Mouse (Mus musculus) layer of hippocampus, adult 2 months (tissue): ENCODE results near the gene Slc1a3. TPM values are rescaled to one million over a fixed set of nuclear protein-coding genes. Genes with fewer than 3 reads are reported as not detected.

Source experiments
- DNase-seq, 2 experiments: peaks; one replicate each; pipeline ENCODE4 v3.0.0; 2022; ENCODE audit warnings: low spot score in 2 of 2
- H3K27ac ChIP-seq: fragments of 200-600 bp; 2 replicates; pipeline ENCODE4 v1.8.1; 2022
- H3K4me3 ChIP-seq: fragments of 200-600 bp; 2 replicates; pipeline ENCODE4 v1.8.1; 2022; ENCODE audit warnings: mild to moderate bottlenecking
- CTCF ChIP-seq: fragments of 200-600 bp; conservative IDR thresholded peaks from 2 replicates; pipeline ENCODE4 v1.8.1; 2022; ENCODE audit warnings: antibody characterized with exemption, mild to moderate bottlenecking, moderate library complexity
- total RNA-seq, 2 experiments: library from RNA; stranded (reverse); gene quantifications; 2 replicates each; pipeline ENCODE4 v1.2.3; 2021

The Slc1a3 gene
- total RNA-seq, 2 experiments from 2014 or later: 388 to 405 TPM

DNA sequence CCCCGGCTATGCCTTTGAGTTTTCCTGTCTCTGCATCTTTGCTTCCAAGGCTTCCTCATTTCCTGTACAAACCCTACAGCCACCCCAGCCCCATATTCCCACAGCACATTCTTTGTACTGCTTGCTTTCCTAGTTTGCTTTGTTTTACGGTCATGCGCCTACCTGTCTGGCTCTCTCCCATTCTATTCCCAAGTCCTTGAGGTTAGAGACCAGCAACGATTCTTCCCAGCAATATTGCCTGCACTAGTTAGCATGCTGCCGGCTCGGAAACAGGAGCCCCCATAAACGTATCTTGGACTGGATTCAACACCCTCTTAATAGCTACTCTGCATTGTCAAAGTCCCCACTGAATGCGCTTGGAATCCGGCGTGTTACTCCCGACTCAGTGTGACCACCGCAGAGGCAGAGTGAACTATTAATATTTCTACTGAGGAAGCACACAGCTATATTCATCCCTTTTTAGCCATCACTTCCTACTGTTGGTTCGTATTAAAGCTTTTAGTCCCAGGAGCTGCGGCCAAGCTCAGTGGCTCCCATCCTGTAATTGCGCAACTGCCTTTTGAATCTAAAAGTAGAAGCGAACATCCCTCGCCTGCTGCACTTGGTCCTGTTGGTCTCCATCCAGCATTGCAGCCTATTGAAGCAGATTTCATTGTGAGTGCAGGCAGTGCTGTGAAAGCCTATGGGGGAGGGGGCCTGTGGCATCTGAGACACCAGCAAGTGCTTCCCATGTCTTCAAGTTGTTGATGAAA is 47.0 kb downstream of the Slc1a3 start:
- peak; percentile 64 for TF ChIP-seq CTCF

DNA sequence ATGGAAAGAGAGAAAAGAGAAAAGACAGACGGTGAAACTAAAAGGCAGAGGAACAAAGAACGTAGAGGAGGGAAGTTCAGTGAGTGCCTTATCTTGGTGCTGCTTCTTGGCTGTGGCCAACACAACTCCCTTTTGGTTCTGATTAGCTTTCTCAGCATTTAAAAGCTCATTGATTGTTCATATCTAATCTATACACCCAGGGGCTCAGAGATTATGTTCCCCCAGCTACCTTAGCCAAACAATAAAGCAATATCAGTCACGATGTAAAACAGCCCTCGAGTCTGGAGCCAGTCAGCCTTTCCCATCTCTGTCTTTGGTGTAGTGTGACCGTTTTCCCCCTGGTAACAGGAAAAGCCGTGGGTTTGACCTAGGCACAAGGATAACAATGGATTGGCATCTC is 48.7 kb downstream of the Slc1a3 start:
- H3K4me3 ChIP-seq: no peak overlapping the region
- DNase-seq: no peak
- no peak for TF ChIP-seq CTCF
- peak overlapping the region; percentile 85 for H3K27ac ChIP-seq

More for the DNA sequence above, 47.0 kb downstream of the Slc1a3 start:
- Histone ChIP-seq H3K27ac (peak overlapping the region; percentile 85), H3K4me3 (peak overlapping the region; percentile 37)
- peak; percentile 68 to 78 for DNase-seq

DNA sequence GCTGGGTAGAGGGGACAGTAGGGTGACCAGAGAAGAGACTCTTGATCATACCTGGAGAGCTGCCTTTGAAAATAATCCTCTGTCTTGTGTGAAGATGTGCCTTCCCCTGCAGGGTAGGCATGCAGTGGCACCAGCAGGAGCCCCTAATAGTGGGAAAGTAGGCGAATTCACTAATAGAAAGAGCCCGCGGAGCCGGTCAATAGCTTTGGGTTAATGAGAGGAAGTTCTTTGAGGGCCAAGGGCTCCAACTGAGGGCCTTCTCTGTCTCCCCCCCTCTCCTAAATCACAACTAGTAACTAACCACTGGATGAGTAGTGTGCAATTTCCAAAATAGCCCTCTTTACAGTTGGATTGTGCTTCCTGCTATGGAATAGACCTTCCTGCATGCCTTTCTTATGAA is 50.6 kb downstream of the Slc1a3 start:
- no peak overlapping the region for H3K4me3 ChIP-seq
- H3K27ac ChIP-seq: peak overlapping the region; percentile 85
- TF ChIP-seq CTCF: no peak
- DNase-seq: no peak

DNA sequence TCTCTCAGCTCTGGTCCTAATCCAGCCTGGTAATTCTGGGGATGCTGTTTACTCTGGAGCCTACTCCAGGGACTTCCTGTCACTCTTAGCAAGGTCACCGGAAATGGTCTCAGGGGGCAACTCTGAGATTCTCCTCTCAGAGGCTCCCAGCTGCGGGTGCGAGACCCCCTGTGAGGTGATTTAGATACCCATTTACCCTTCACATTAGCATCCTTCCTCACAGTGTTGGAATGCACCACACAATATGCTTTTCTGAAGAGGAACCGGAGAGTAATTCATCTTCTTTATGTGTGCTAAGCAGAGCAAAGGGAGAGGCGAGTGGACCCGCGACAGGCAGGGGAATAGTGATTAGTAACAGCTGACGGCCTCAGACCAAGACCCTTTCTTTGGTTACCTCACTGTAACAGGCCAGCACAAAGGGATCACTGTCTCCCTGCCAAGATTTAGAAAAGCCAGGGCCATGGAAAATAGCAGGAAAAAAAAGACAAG is 51.0 kb downstream of the Slc1a3 start:
- DNase-seq: peak; percentile 28 to 47

DNA sequence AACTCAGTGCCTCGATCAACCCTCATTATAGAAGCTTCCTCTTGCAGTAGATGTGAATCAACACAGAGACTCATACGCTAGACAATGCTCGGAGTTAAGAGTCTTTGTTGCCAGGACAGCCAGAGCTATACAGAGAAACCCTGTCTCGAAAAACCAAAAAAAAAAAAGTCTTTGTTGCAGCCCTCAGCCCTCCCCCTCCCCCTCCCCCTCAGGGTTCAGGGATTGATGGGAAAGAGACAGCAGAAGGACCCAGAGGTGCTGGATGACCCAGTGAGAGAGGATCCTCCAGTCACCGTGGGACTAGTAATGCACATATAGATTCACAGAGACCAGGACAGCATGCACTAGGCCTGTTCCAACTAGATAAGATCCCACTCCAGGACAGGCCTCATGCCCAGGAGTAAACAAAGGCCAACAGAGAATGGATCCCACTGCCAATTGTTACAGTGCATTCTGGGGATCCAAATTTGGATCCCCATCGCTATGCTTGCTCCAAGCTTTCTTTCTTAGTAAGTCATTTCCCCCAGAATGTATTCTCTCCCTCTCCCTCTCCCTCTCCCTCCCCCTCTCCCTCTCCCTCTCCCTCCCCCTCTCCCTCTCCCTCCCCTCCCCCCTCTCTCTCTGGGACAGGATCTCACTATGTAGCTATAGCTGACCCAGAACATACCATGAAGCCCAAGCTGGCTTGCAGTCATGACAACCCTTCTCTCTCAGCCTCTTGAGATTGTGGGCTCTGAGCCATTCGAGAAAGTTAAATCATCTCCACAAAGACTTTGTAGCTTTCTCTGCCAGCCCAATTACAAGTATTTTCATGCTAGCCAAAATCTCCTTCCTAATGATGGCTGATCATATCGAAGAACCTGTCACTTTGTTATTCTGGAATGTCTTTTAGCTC is 52.2 kb downstream of the Slc1a3 start:
- DNase-seq: no peak
- Histone ChIP-seq H3K4me3 (no peak overlapping the region), H3K27ac (peak overlapping the region; percentile 85)
- no peak for TF ChIP-seq CTCF

More for the DNA sequence above, 51.0 kb downstream of the Slc1a3 start:
- TF ChIP-seq CTCF: no peak
- no peak overlapping the region for H3K4me3 ChIP-seq
- H3K27ac ChIP-seq: peak overlapping the region; percentile 85

DNA sequence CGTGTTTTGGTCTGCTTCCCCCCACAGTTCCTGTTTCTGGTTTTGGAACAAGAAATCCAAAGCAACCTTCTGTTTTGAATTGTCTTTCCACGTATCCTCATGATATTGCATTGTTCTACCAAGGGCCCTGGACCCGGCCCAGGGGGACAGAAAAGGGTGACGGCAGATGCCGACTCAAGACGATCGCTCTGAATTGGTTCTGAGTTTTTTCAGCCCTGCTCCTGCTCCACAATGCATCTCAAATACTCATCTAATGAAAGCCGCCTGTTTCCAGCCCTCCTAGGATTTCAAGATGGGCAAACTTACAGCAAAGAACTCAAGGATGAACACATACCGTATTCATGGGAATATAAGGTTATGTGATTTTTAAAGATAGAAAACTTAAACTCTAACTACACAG is 55.3 kb downstream of the Slc1a3 start:
- H3K27ac ChIP-seq: peak overlapping the region; percentile 21; the same call in 1 of the 2 replicates
- TF ChIP-seq CTCF: no peak
- no peak for DNase-seq
- no peak overlapping the region for H3K4me3 ChIP-seq

DNA sequence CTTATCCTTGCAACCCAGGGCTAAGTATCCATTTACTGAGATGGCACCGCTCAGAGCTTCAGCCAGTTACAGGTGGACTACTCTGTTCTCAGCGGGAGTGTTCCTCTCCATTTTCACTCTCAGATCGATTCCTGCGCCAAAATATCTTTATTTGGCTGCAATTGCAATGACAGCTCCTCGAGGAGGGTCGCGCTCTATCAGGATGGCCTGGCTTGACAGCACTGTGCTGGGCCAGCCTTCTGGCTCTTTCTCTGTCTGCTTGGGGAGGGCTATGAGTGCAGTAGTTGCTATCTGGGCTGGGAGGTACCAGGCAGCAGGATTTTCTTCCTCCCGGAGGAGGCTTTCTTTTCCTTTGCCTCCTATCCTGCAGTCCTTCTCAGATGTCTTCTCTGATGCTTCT is 57.9 kb downstream of the Slc1a3 start:
- Histone ChIP-seq H3K4me3 (no peak overlapping the region), H3K27ac (0 out of 2 replicates have a peak overlapping the region, but pooled peaks have one; percentile 2)
- no peak for TF ChIP-seq CTCF
- no peak for DNase-seq

DNA sequence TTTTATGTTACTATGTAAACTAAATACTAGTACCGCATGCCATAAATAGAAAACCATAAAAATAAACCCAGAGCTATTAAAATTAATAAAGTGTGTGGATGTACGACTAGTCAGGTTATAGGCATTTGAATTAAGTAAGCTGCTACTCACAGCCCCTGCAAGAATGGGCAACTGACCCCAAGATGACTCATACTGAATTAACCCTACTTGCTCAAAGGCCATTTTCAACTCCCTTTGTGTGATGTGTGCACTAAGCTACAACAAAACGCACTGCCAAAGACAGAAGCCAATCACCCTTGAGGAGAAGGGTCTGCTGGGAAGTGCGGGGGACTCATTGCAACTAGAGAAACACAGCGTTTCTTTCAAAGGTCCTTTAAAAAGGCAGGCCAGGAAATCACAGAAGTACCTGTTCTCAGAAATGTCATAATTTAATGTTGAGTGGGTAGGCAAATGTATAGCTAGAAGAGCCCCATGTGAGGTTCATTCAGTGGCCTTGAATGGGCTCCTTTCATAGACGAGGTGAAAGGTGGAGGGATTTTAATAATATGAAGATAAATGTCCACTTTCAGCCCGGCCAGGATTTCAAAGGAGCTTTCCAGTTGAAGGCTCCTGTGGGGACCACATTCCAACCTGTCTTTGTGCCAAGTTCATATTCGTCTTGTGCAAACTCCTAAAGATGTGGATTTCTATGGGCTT is 66.4 kb downstream of the Slc1a3 start:
- no peak for DNase-seq
- TF ChIP-seq CTCF: no peak
- H3K4me3 ChIP-seq: no peak overlapping the region
- H3K27ac ChIP-seq: no peak overlapping the region

DNA sequence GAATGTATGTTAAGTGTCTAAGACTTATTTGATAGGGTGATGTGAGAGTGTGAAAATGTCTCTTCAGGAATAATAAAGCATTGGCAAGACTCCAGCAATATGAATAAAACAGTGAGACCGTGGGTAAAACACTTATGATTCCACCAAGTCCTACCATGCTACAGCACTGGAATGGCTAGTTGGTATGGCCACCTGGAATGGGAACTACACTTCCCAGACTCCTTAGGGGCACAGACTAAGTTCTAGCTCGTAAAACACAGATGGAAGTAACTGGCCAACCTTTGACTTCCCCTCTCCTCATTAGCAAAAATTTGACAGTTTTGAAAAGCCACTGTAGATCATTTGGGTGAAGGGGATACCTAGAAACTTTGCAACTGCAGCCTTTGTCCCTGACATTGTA is 70.7 kb downstream of the Slc1a3 start:
- no peak overlapping the region for H3K4me3 ChIP-seq
- DNase-seq: no peak
- no peak for TF ChIP-seq CTCF
- H3K27ac ChIP-seq: no peak overlapping the region

DNA sequence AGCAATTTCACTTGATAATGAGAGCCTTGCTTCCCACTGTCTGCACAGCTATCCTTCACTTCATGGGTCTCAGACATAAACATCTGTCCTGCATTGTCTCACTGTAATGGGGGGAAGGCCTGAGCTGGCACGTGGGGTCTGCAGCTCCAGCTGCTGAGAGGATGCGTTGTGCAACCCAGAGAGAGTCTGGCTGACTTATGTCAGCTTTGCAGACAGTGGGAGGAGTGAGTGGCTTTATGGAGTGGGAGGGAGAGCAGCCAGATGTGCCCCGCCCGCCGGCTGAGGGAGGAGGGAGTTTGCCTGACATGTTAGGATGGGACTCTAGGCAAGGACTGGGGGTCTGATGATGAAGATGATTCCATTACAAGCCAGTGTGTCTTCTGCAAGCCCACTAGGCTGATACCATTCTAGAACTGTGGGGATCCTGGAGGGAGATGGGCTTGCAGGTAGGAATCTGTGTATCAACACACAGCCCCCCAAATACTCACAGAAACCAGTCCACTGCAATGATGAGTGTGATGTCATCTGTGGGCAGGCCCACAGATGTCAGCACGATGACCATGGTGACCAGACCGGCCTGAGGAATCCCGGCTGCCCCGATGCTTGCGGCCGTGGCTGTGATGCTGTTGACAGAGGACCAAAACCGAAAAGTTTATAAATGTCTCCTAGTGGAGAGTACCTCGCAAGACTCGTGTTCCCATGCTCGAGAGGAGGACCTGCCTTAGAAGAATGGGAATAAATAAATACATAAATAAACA is 71.8 kb downstream of the Slc1a3 start:
- no peak overlapping the region for H3K4me3 ChIP-seq
- TF ChIP-seq CTCF: no peak
- no peak for DNase-seq
- no peak overlapping the region for H3K27ac ChIP-seq

DNA sequence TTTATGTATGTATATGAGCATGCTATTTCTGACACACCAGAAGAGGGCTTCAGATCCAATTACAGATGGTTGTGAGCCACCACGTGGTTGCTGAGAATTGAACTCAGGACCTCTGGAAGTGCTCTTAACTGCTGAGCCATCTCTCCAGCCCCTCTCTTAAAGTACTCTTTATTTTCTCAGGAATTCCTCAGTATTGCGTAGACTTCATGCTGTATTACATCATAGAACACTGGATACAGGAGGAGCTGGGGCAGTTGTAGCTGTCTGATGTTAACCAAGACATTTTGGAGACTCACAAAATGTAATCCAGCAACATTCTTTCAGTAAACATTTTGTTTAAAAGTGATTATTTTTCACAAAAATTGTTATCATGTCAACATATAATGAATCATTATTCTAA is 73.3 kb downstream of the Slc1a3 start:
- Histone ChIP-seq H3K27ac (no peak overlapping the region), H3K4me3 (no peak overlapping the region)
- DNase-seq: no peak
- TF ChIP-seq CTCF: no peak

DNA sequence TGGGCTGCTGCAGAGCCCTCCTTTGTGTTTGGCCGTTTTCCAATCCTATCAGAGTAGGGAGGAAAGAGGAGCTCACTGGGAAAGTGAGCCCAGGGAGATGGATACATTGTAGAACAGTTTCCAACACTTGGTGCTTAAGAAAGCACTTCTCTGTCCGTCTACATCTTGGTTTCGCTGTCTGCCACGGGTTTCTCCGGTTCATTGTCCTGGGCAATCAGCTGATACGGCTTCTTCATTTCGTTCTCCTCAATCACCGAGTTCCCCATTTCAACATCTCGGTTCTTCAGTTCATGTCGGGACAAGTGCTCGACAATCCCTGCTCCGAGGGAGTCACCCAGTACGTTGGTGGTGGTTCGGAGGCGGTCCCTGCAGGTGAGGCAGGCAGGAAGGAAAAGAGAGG is 74.6 kb downstream of the Slc1a3 start:
- Histone ChIP-seq H3K27ac (no peak overlapping the region), H3K4me3 (no peak overlapping the region)
- no peak for TF ChIP-seq CTCF
- no peak for DNase-seq

DNA sequence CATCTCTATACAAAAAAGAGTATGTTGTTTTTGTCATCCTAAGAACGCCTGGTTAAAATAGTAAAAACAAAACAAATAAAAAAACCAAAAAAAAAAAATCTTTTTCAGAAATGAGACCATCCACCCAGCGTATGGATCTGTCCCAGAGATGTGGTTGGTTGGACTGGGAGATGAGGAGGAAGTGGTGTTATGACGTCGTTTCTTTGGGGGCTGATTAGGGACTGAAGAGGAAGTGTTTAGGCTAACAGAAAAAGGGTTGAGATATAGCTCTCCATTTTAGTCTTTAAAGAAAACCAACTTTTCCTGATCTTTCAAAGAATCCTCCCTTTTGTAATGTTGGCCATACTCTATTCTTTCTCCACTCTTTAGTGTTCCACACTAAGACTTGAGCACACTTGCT is 75.8 kb downstream of the Slc1a3 start:
- Histone ChIP-seq H3K27ac (no peak overlapping the region), H3K4me3 (no peak overlapping the region)
- no peak for DNase-seq
- no peak for TF ChIP-seq CTCF
